Mouse (Mus musculus) stomach, embryonic 16.5 days (tissue): Measurements from ENCODE around the gene Nek7. TPM values are rescaled to one million over a fixed set of nuclear protein-coding genes. Genes with fewer than 3 reads are reported as not detected.

ENCODE experiments used
- ATAC-seq: fragments of 200-750 bp; cut with Nextera tagmentation; 2 replicates; pipeline ENCODE4 v1.8.0; 2017; ENCODE audit warnings: moderate number of reproducible peaks, moderate TSS enrichment; ENCODE audit not compliant: insufficient read depth, low FRiP score
- H3K27ac ChIP-seq: fragments of 300-500 bp; sonication (generic); 2 replicates; pipeline ENCODE4 v1.5.1; 2014; ENCODE audit warnings: low read length
- H3K27me3 ChIP-seq: fragments of 300-500 bp; sonication (generic); 2 replicates; pipeline ENCODE4 v1.6.1; 2014; ENCODE audit warnings: low read length, control low read depth, mixed read lengths; ENCODE audit not compliant: control insufficient read depth, insufficient read depth
- H3K36me3 ChIP-seq: fragments of 300-500 bp; sonication (generic); 2 replicates; pipeline ENCODE4 v1.6.1; 2014; ENCODE audit warnings: low read length; ENCODE audit not compliant: control insufficient read depth, insufficient read depth
- H3K4me1 ChIP-seq: fragments of 300-500 bp; sonication (generic); 2 replicates; pipeline ENCODE4 v1.6.1; 2014; ENCODE audit warnings: low read length, control low read depth, mixed read lengths; ENCODE audit not compliant: control insufficient read depth, insufficient read depth
- H3K4me2 ChIP-seq: fragments of 300-500 bp; sonication (generic); 2 replicates; pipeline ENCODE4 v1.6.1; 2014; ENCODE audit warnings: low read depth, low read length, mixed read lengths
- H3K4me3 ChIP-seq: fragments of 300-500 bp; sonication (generic); replicated peaks from 2 replicates; pipeline ENCODE4 v1.5.1; 2014; ENCODE audit warnings: mild to moderate bottlenecking, low read length
- H3K9ac ChIP-seq: fragments of 300-500 bp; sonication (generic); 2 replicates; pipeline ENCODE4 v1.6.1; 2014; ENCODE audit warnings: low read length
- H3K9me3 ChIP-seq: fragments of 300-500 bp; sonication (generic); replicated peaks from 2 replicates; pipeline ENCODE4 v1.6.1; 2016; ENCODE audit warnings: low read length, control low read depth; ENCODE audit not compliant: control insufficient read depth
- WGBS: fragments of 180-500 bp; shearing (Covaris S2); extraction: QIAGEN DNeasy Blood & Tissue Kit; methylation state at CpG from one replicate; pipeline ENCODE4 v1.1.7; 2014; 5-methylcytosine and 5-hydroxymethylcytosine counted together
- polyA plus RNA-seq: library from polyadenylated mRNA; unstranded; fragments of >200 nt; fragmentation: Nextera tagmentation; extraction: Ambion mirVana; gene quantifications from 2 replicates; pipeline ENCODE4 v1.2.1, GENCODE M21; 2015

Nek7 gene
- polyA plus RNA-seq, 1 experiment from 2014 or later = 34.3 TPM

GRCm38 (mm10) chr1:138598087-138598486 lies 21.9 kb downstream of the Nek7 start:
- 83% methylated on average over 11 of the region's 11 CpGs for WGBS
- ATAC-seq = no peak
- no peak overlapping the region for H3K4me3 ChIP-seq
- H3K9me3 ChIP-seq = no peaks in the 10 kb centered on the region
- no peaks in the 10 kb centered on the region for H3K27me3 ChIP-seq
- H3K4me2 ChIP-seq = no peak overlapping the region
- no peaks in the 10 kb centered on the region for H3K36me3 ChIP-seq
- H3K27ac ChIP-seq = no peak overlapping the region
- no peaks in the 10 kb centered on the region for H3K4me1 ChIP-seq
- no peak overlapping the region for H3K9ac ChIP-seq

DNA sequence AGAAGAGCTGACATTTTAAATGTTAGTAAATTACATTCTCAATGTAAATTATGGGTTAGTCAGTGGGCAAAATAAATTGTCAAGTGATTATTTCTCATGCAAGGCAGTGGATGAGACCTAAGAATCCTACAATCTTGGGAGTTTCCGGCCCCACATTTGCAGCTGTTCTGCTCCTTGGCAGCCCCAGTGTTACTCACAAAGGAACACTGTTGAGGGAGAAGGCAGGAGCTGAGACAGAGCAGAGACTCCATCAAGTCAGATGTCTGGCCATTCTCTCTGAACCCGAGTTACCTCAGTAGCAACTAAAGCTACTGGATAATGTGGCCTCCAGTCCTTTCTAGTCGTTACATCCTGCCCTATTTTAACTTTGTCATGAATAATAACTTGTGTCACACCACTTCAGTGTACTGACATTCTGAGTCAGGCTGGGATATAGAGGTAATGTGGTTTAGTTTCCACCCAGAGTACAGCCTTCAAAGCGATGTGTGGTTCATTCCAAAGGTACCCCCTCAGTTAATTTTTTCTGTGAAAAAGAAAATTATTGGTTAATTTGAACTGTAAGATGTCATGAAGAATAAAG lies 23.7 kb downstream of the Nek7 start:
- H3K9me3 ChIP-seq = no peaks in the 10 kb centered on the region
- H3K9ac ChIP-seq = no peak overlapping the region
- H3K4me1 ChIP-seq = no peaks in the 10 kb centered on the region
- 52% methylated on average over 4 of the region's 4 CpGs for WGBS
- H3K4me3 ChIP-seq = no peak overlapping the region
- H3K36me3 ChIP-seq = no peaks in the 10 kb centered on the region
- no peak for ATAC-seq
- no peak overlapping the region for H3K27ac ChIP-seq
- no peak overlapping the region for H3K4me2 ChIP-seq
- H3K27me3 ChIP-seq = no peaks in the 10 kb centered on the region

GRCm38 (mm10) chr1:138594910-138595309 lies 25.0 kb downstream of the Nek7 start:
- Histone ChIP-seq H3K36me3 (no peaks in the 10 kb centered on the region), H3K27me3 (no peaks in the 10 kb centered on the region), H3K9ac (no peak overlapping the region), H3K4me3 (no peak overlapping the region), H3K4me2 (no peak overlapping the region), H3K27ac (no peak overlapping the region), H3K4me1 (no peaks in the 10 kb centered on the region; the same call in 1 of the 2 replicates), H3K9me3 (no peaks in the 10 kb centered on the region)
- 87% methylated on average over 5 of the region's 5 CpGs for WGBS
- no peak for ATAC-seq

DNA sequence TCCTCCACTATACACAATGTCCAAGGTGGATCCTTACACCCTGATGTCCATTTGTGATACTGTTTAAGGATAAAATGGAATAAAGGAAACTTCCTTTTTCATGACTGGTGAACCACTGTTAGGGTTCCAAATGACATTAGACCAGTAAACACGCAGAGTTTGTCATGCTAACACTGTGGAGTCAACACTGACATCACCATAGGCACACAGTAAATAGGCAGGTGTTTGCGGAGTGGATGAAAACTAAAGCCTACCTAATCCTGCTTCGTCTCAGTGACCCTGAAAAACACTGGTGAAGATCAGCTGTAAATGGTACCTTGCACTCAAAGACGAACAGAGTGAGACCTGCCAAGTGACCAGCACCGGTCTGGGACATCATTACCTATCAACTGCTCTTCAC lies 26.0 kb downstream of the Nek7 start:
- no peak for ATAC-seq
- H3K27me3 ChIP-seq = no peaks in the 10 kb centered on the region
- H3K4me2 ChIP-seq = no peak overlapping the region
- H3K9ac ChIP-seq = no peak overlapping the region
- H3K36me3 ChIP-seq = no peaks in the 10 kb centered on the region
- no peaks in the 10 kb centered on the region; the same call in 1 of the 2 replicates for H3K4me1 ChIP-seq
- no peaks in the 10 kb centered on the region for H3K9me3 ChIP-seq
- WGBS = 78% methylated on average over 5 of the region's 5 CpGs
- H3K4me3 ChIP-seq = no peak overlapping the region
- H3K27ac ChIP-seq = no peak overlapping the region

- no peak overlapping the region for H3K4me3 ChIP-seq
- WGBS = 86% methylated on average over 4 of the region's 4 CpGs
- no peaks in the 10 kb centered on the region for H3K27me3 ChIP-seq
- ATAC-seq = no peak
- H3K36me3 ChIP-seq = no peaks in the 10 kb centered on the region
- H3K9me3 ChIP-seq = no peaks in the 10 kb centered on the region
- H3K27ac ChIP-seq = no peak overlapping the region
- peaks cover 7% of the 10 kb centered on the region; the same call in 1 of the 2 replicates for H3K4me1 ChIP-seq
- H3K4me2 ChIP-seq = no peak overlapping the region
- H3K9ac ChIP-seq = no peak overlapping the region
Observed at GRCm38 (mm10) chr1:138592466-138592865, 27.5 kb downstream of the Nek7 start.

DNA sequence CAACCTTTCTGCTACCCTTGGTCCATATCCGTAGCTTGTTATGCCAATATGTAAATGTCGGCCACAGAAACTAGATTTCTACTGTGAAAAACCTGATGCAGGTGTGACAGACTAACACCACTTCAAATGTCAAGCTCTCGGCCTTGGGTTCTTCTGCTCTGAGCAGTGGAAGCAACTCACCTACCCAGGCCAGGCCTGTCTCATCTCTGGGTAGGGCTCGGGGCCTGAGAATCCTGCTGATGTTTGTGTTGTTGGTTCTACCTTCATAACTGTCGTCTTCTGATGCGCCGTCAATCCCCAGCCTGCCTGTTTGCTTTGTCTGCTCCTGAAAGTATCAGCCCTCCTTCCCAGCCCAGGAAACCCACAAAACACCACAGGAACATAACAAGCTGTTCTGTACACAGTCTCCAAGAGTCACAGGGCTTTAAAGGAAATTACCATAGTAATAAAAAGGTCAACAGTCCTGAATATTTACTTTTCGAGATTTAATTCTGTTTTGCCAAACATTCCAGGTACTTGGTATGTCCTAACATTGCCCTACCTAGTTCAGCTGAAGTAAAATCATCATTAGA lies 29.4 kb downstream of the Nek7 start:
- Histone ChIP-seq H3K27ac (no peak overlapping the region), H3K9me3 (no peaks in the 10 kb centered on the region), H3K4me1 (peaks cover 7% of the 10 kb centered on the region; the same call in 1 of the 2 replicates), H3K4me3 (no peak overlapping the region), H3K27me3 (no peaks in the 10 kb centered on the region), H3K4me2 (no peak overlapping the region), H3K36me3 (no peaks in the 10 kb centered on the region), H3K9ac (no peak overlapping the region)
- ATAC-seq = no peak
- 77% methylated on average over 8 of the region's 8 CpGs for WGBS

GRCm38 (mm10) chr1:138589126-138589525 lies 30.8 kb downstream of the Nek7 start:
- Histone ChIP-seq H3K9me3 (no peaks in the 10 kb centered on the region), H3K4me1 (peaks cover 7% of the 10 kb centered on the region; the same call in 1 of the 2 replicates), H3K9ac (no peak overlapping the region), H3K36me3 (no peaks in the 10 kb centered on the region), H3K27me3 (no peaks in the 10 kb centered on the region), H3K27ac (no peak overlapping the region), H3K4me3 (no peak overlapping the region), H3K4me2 (no peak overlapping the region)
- no peak for ATAC-seq
- WGBS = 78% methylated on average over 3 of the region's 3 CpGs

GRCm38 (mm10) chr1:138587812-138588211 lies 32.1 kb downstream of the Nek7 start:
- no peak overlapping the region for H3K27ac ChIP-seq
- H3K9ac ChIP-seq = no peak overlapping the region
- no peak overlapping the region for H3K4me2 ChIP-seq
- H3K9me3 ChIP-seq = no peaks in the 10 kb centered on the region
- no peaks in the 10 kb centered on the region for H3K27me3 ChIP-seq
- 30% methylated on average over 3 of the region's 3 CpGs for WGBS
- H3K4me3 ChIP-seq = no peak overlapping the region
- H3K4me1 ChIP-seq = peaks cover 7% of the 10 kb centered on the region; the same call in 1 of the 2 replicates
- no peak for ATAC-seq
- H3K36me3 ChIP-seq = no peaks in the 10 kb centered on the region

- 92% methylated on average over 2 of the region's 2 CpGs for WGBS
- Histone ChIP-seq H3K27ac (no peak overlapping the region), H3K27me3 (no peaks in the 10 kb centered on the region), H3K4me3 (no peak overlapping the region), H3K9ac (no peak overlapping the region), H3K9me3 (no peaks in the 10 kb centered on the region), H3K36me3 (no peaks in the 10 kb centered on the region), H3K4me2 (no peak overlapping the region), H3K4me1 (peaks cover 7% of the 10 kb centered on the region; the same call in 1 of the 2 replicates)
- ATAC-seq = no peak
Observed at GRCm38 (mm10) chr1:138586891-138587290, 33.0 kb downstream of the Nek7 start.
